Mouse (Mus musculus): Measurements from ENCODE around the gene Kcnd1. TPM values are rescaled to one million over a fixed set of nuclear protein-coding genes. Genes with fewer than 3 reads are reported as not detected.
"Not testable (repeated sequence)": the region's sequence is repeated elsewhere in the genome, so short reads cannot be mapped to it uniquely, and the experiment has no call there.

Kcnd1 gene
- polyA plus RNA-seq, 1 experiment from 2014 or later, result 0.72 TPM

DNA sequence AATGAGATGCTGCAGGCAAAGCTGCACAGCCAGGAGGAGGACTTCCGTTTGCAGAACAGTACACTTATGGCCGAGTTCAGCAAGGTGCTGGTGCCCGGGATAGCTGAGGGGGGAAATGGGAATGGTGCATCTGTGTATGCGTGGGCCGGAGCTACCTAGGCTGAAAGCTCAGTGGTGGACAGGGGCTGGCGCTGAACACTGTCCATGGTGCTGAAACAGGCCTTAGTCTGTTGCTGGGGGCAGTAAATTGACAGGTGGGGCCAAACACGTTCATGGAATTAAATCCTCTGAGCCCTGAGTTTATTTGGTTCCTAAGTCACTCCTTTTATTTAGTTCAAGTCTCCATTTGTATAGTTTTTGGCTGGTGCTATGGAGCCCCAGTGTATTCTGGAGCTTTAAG is 27.1 kb upstream of the Kcnd1 start:
- H3K4me3 ChIP-seq, result no peak overlapping the region
- ATAC-seq (ENCODE audit: extremely low read depth, insufficient number of reproducible peaks, low FRiP score, low TSS enrichment), result no peak
- peaks cover 24% of the 10 kb centered on the region for H3K36me3 ChIP-seq
- no peak overlapping the region for H3K27ac ChIP-seq (replicated peaks)
- no peaks in the 10 kb centered on the region for H3K27me3 ChIP-seq (replicated peaks)
- no peak overlapping the region for H3K9ac ChIP-seq
- no peak overlapping the region for H3K4me2 ChIP-seq
- WGBS, result 7% methylated on average over 7 of the region's 7 CpGs
- peaks cover 6% of the 10 kb centered on the region; the same call in 1 of the 2 replicates for H3K4me1 ChIP-seq
- H3K9me3 ChIP-seq, result no peaks in the 10 kb centered on the region

DNA sequence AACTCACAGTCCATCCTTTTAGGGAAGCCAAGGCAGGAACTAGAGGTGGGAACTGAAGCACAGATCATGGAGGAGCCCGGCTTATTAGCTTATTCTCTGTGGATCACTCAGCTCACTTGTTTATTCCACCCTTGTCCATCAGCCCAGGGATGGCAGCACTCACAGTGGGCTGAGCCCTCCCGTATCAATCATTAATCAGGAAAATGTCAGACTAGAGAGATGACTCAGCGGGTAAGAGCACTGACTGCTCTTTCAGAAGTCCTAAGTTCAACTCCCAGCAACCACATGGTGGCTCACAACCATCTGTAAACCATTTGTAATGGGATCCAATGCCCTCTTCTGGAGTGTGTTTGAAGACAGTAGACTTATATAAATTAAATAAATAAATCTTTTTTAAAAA is 24.8 kb upstream of the Kcnd1 start:
- no peak overlapping the region for H3K9ac ChIP-seq
- no peaks in the 10 kb centered on the region for H3K4me1 ChIP-seq
- no peaks in the 10 kb centered on the region for H3K27me3 ChIP-seq (replicated peaks)
- no peak overlapping the region for H3K4me3 ChIP-seq
- no peak overlapping the region for H3K4me2 ChIP-seq
- H3K27ac ChIP-seq (replicated peaks), result no peak overlapping the region
- peaks cover 43% of the 10 kb centered on the region for H3K36me3 ChIP-seq
- no peak for ATAC-seq (ENCODE audit: extremely low read depth, insufficient number of reproducible peaks, low FRiP score, low TSS enrichment)
- 77% methylated on average over 3 of the region's 3 CpGs for WGBS
- H3K9me3 ChIP-seq, result no peaks in the 10 kb centered on the region

- H3K9me3 ChIP-seq; H3K4me3 ChIP-seq; H3K9ac ChIP-seq; ATAC-seq (ENCODE audit: extremely low read depth, insufficient number of reproducible peaks, low FRiP score, low TSS enrichment); H3K4me2 ChIP-seq; H3K27ac ChIP-seq (replicated peaks); H3K4me1 ChIP-seq; H3K27me3 ChIP-seq (replicated peaks): not testable (repeated sequence)
- H3K36me3 ChIP-seq, result peaks cover 63% of the 10 kb centered on the region
- WGBS, result 91% methylated on average over 2 of the region's 2 CpGs
Measured at GRCm38 (mm10) chrX:7802157-7802556, 19.9 kb upstream of the Kcnd1 start.

DNA sequence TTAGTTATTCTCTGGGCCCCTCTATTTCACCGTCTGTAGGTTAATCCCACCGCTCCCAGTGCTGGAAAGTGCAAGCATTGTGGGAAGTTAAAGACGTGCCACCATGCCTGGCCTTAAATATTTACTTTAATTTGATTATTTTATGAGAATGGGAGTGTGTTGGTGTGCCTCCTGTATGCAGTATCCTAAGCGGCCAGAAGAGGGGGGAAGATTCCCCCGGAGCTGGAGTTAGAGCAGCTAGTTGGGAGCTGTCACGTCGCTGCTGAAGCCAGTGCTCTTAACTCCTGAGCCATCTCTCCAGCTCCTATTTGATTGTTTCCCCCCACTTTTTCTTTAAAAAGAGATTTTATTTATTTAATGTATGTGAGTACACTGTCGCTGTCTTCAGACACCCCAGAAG is 7.1 kb upstream of the Kcnd1 start:
- not testable (repeated sequence) for H3K9me3 ChIP-seq; H3K4me3 ChIP-seq; H3K27me3 ChIP-seq (replicated peaks); H3K4me2 ChIP-seq; H3K27ac ChIP-seq (replicated peaks); ATAC-seq (ENCODE audit: extremely low read depth, insufficient number of reproducible peaks, low FRiP score, low TSS enrichment); H3K4me1 ChIP-seq; H3K9ac ChIP-seq
- H3K36me3 ChIP-seq, result peaks cover 74% of the 10 kb centered on the region
- 44% methylated on average over 8 of the region's 8 CpGs for WGBS

GRCm38 (mm10) chrX:7837146-7837545 is 15.1 kb downstream of the Kcnd1 start:
- Histone ChIP-seq H3K4me3 (no peak overlapping the region), H3K27ac (replicated peaks) (no peak overlapping the region), H3K9me3 (no peaks in the 10 kb centered on the region; the same call in 1 of the 2 replicates), H3K9ac (no peak overlapping the region), H3K27me3 (replicated peaks) (no peaks in the 10 kb centered on the region), H3K4me1 (no peaks in the 10 kb centered on the region), H3K36me3 (no peaks in the 10 kb centered on the region), H3K4me2 (no peak overlapping the region)
- WGBS, result 38% methylated on average over 1 of the region's 1 CpGs
- ATAC-seq (ENCODE audit: extremely low read depth, insufficient number of reproducible peaks, low FRiP score, low TSS enrichment), result no peak

GRCm38 (mm10) chrX:7840842-7841162 is 18.7 kb downstream of the Kcnd1 start:
- H3K4me1 ChIP-seq, result peaks cover 26% of the 10 kb centered on the region
- no peaks in the 10 kb centered on the region; the same call in 1 of the 2 replicates for H3K9me3 ChIP-seq
- 8% methylated on average over 7 of the region's 7 CpGs for WGBS
- H3K36me3 ChIP-seq, result 0 out of 2 replicates have a peak, but pooled peaks cover 4% of the 10 kb centered on the region
- H3K27ac ChIP-seq (replicated peaks), result peak overlapping the region; percentile 95
- no peak for ATAC-seq (ENCODE audit: extremely low read depth, insufficient number of reproducible peaks, low FRiP score, low TSS enrichment)
- H3K27me3 ChIP-seq (replicated peaks), result no peaks in the 10 kb centered on the region
- H3K4me2 ChIP-seq, result peak overlapping the region; percentile 80
- H3K4me3 ChIP-seq, result peak overlapping the region; percentile 80
- peak overlapping the region; percentile 63; the same call in 1 of the 2 replicates for H3K9ac ChIP-seq

- peaks cover 26% of the 10 kb centered on the region for H3K4me1 ChIP-seq
- peak; percentile 93 for ATAC-seq (ENCODE audit: extremely low read depth, insufficient number of reproducible peaks, low FRiP score, low TSS enrichment)
- H3K36me3 ChIP-seq, result 0 out of 2 replicates have a peak, but pooled peaks cover 4% of the 10 kb centered on the region
- WGBS, result 9% methylated on average over 74 of the region's 74 CpGs
- H3K27me3 ChIP-seq (replicated peaks), result no peaks in the 10 kb centered on the region
- peak within 1 kb of the TSS; percentile 80 for H3K4me2 ChIP-seq
- peak within 1 kb of the TSS; percentile 95 for H3K27ac ChIP-seq (replicated peaks)
- peak within 1 kb of the TSS; percentile 80 for H3K4me3 ChIP-seq
- peak within 1 kb of the TSS; percentile 94 for H3K9ac ChIP-seq
- no peaks in the 10 kb centered on the region; the same call in 1 of the 2 replicates for H3K9me3 ChIP-seq
Measured at GRCm38 (mm10) chrX:7841163-7842162, 19.4 kb downstream of the Kcnd1 start, which contains the start of gene Otud5. Otud5 (plus strand) TSS chrX:7841364.

DNA sequence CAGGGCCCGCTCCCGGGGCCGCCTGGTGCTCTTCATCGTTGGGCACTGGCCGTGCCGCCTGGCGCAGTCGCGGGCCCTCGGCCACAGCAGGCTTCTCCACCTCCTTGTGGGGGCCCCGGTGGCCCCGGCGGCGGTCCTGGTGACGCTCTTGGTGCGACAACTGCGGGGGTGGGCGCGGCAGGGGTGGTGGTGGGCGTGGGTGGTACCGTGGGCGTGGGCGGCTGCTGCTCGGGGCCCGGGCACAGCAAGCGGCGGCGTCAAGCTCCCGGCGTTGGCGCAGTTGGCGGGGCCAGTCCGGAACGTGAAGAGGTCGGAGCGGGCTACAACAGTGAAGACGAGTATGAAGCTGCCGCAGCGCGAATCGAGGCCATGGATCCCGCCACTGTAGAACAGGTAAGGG is 20.2 kb downstream of the Kcnd1 start:
- H3K36me3 ChIP-seq, result 0 out of 2 replicates have a peak, but pooled peaks cover 4% of the 10 kb centered on the region
- peak overlapping the region; percentile 80 for H3K4me3 ChIP-seq
- H3K27ac ChIP-seq (replicated peaks), result peak overlapping the region; percentile 95
- H3K9me3 ChIP-seq, result no peaks in the 10 kb centered on the region; the same call in 1 of the 2 replicates
- no peaks in the 10 kb centered on the region for H3K27me3 ChIP-seq (replicated peaks)
- WGBS, result 8% methylated on average over 42 of the region's 42 CpGs
- H3K4me2 ChIP-seq, result peak overlapping the region; percentile 80
- peak overlapping the region; percentile 94 for H3K9ac ChIP-seq
- H3K4me1 ChIP-seq, result peaks cover 26% of the 10 kb centered on the region
- no peak for ATAC-seq (ENCODE audit: extremely low read depth, insufficient number of reproducible peaks, low FRiP score, low TSS enrichment)

DNA sequence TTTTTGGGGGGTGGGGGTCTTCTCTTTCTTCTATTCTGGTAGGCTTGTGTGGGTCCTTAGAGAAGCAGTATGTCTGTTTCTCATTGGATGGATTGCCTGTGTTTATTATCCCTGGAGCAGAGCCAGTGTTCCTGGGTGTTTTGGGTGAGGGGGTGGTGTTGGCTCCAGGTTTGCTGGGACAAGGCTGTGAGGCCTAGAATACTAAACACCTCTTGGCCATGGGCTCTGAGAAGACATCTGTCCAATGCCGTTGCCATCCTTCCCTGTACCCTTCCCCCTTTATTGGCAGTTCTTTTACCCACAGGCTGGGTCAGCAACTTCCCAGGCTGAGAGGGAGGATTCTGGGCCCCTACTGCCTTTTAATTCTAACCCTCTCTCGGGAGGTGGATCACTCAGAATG is 25.8 kb downstream of the Kcnd1 start:
- Histone ChIP-seq H3K4me1 (peaks cover 25% of the 10 kb centered on the region), H3K36me3 (peaks cover 30% of the 10 kb centered on the region), H3K9ac (no peak overlapping the region), H3K4me2 (no peak overlapping the region), H3K9me3 (no peaks in the 10 kb centered on the region), H3K27ac (replicated peaks) (no peak overlapping the region), H3K27me3 (replicated peaks) (no peaks in the 10 kb centered on the region), H3K4me3 (no peak overlapping the region)
- ATAC-seq (ENCODE audit: extremely low read depth, insufficient number of reproducible peaks, low FRiP score, low TSS enrichment), result no peak
- 77% methylated on average over 2 of the region's 2 CpGs for WGBS

DNA sequence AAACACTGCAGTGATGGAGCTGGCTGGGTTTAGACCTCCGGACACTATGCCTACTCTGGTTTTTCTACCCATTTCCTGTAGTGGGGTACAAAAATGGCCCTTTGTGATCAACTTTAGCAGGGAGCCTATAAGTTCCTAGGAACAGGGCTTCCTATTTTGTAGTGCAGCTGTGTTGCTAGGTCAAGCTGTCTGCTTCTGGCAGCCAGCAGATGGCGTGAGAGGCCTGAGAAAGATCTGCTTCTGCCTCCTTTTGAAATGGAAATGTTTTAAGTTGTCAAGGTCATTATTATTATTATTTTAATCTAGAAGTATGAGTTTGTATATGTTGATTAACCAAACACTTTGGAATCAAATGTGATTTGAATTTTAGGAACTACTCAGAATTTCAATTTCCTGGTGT is 32.5 kb downstream of the Kcnd1 start:
- Histone ChIP-seq H3K9ac (no peak overlapping the region), H3K27ac (replicated peaks) (no peak overlapping the region), H3K4me2 (no peak overlapping the region), H3K27me3 (replicated peaks) (no peaks in the 10 kb centered on the region), H3K9me3 (no peaks in the 10 kb centered on the region), H3K4me3 (no peak overlapping the region), H3K4me1 (no peaks in the 10 kb centered on the region), H3K36me3 (peaks cover 28% of the 10 kb centered on the region)
- no peak for ATAC-seq (ENCODE audit: extremely low read depth, insufficient number of reproducible peaks, low FRiP score, low TSS enrichment)
- 37% methylated on average over 2 of the region's 2 CpGs for WGBS

DNA sequence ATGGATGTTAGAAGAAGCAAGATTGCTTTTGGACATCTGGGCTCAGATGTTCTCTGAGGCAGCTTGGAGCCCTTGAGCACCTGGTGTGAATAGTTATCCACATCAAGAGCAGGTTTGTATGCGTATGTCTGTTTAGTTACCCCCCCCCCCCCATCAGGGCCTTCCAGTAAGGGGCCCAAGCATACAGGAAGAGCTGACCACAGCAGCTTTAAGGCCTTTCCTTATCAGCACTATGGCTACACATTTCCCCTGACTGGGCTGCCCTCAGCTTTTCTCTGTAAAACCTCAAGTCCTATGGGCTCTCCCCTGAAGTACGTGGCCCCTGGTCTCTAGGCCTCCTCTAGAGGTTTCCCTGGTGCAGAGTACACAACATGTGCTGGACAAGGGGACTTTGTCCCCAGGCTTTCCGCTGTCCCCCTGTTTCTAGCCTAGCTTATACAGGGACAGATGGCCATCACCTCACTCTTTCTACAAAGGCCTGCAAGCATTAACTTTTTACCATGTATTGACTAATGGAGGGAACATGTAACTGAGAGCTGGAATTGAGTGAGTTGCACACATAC is 37.2 kb downstream of the Kcnd1 start:
- peaks cover 13% of the 10 kb centered on the region for H3K36me3 ChIP-seq
- no peaks in the 10 kb centered on the region for H3K9me3 ChIP-seq
- no peak overlapping the region for H3K4me2 ChIP-seq
- no peak for ATAC-seq (ENCODE audit: extremely low read depth, insufficient number of reproducible peaks, low FRiP score, low TSS enrichment)
- no peaks in the 10 kb centered on the region for H3K27me3 ChIP-seq (replicated peaks)
- no peak overlapping the region for H3K9ac ChIP-seq
- H3K27ac ChIP-seq (replicated peaks), result no peak overlapping the region
- H3K4me3 ChIP-seq, result no peak overlapping the region
- H3K4me1 ChIP-seq, result no peaks in the 10 kb centered on the region
- WGBS, result 71% methylated on average over 3 of the region's 3 CpGs
